Mouse (Mus musculus): ENCODE measurements at regions not wholly inside any gene's neighbourhood (a gene's known extent, or its start where the extent isn't known, plus 50 kb on each side); places are given as distances from the start of the nearest gene placed in this dataset.

DNA sequence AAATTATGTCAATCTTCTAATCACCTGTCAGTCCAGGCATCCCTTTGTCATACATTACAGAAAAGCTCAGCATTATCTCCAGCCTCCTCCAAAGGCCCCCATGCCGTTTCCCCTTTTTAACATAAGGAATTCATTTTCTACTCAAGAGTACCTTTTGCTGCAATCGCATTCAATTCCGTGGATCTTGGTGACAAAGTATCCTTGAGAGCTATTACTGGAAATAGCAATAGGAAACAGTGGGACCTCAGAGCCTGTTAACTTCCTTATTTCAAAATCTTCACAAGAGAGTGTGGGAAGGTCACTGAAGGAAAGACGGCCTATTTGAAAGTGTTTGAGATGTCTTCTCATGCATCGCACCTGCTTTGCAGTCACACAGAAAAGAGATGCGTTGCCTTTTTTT, 2811.0 kb upstream of the Gm7489 start:
- TF ChIP-seq POLR2A (IDR thresholded peaks at IDR 0.05; ENCODE audit: borderline replicate concordance, control insufficient read depth, low read depth, low read length) (no peak), CTCF (IDR thresholded peaks at IDR 0.05; ENCODE audit: control insufficient read depth, insufficient read depth, low read length) (no peak)

Data from bone marrow, adult 2 months (tissue).